Comparison of ENCODE assay signal across 22 mouse cellular contexts in genomic region chr2:128735089-128735488, GRCm38 (mm10). TPM values are rescaled to one million over a fixed set of nuclear protein-coding genes. Genes with fewer than 3 reads are reported as not detected.
DNase-seq lines count a peak whose midpoint lies in the region; ATAC-seq and TF ChIP-seq lines count a peak whose summit lies in the region.
"Had no signal": no experiment of that assay in that cellular context is flagged by ENCODE, and none has a peak within 500 bp of the region (broad histone marks: within the 10 kb centered on the region; RNA-seq: fewer than 3 reads in every experiment).

No protein-coding gene starts in this region.

- WGBS in embryonic facial prominence, embryonic 13.5 days, result 35% methylated on average over 3 of the region's 3 CpGs
- WGBS in embryonic facial prominence, embryonic 10.5 days, result 78% methylated on average over 3 of the region's 3 CpGs
- 27% methylated on average over 3 of the region's 3 CpGs for WGBS in lung, postnatal 0 days
- WGBS in kidney, adult 2 months, result 54% methylated on average over 3 of the region's 3 CpGs

- peaks cover 44% of the 10 kb centered on the region for H3K36me3 ChIP-seq in embryonic facial prominence, embryonic 13.5 days
- peaks cover 64% of the 10 kb centered on the region for H3K36me3 ChIP-seq in embryonic facial prominence, embryonic 10.5 days (replicated peaks)
- H3K36me3 ChIP-seq in lung, postnatal 0 days (ENCODE audit: insufficient read depth, low read length), result peaks cover 3% of the 10 kb centered on the region; the same call in 1 of the 2 replicates
- no peaks in the 10 kb centered on the region; the same call in 1 of the 2 replicates for H3K36me3 ChIP-seq in kidney, adult 2 months (ENCODE audit: control insufficient read depth, insufficient read depth, low read length)
- H3K36me3 ChIP-seq: G1E; hindbrain, embryonic 12.5 days; neural tube, embryonic 13.5 days had no signal

- no peak overlapping the region for H3K9ac ChIP-seq in embryonic facial prominence, embryonic 13.5 days
- H3K9ac ChIP-seq in lung, postnatal 0 days (replicated peaks; ENCODE audit: low read depth), result no peak overlapping the region
- H3K9ac ChIP-seq: hindbrain, embryonic 12.5 days; neural tube, embryonic 13.5 days had no signal

- no peak for TF ChIP-seq EP300 in lung, postnatal 0 days (IDR thresholded peaks at IDR 0.05)

- no peak overlapping the region for H3K4me3 ChIP-seq in embryonic facial prominence, embryonic 13.5 days
- H3K4me3 ChIP-seq in embryonic facial prominence, embryonic 10.5 days, result no peak overlapping the region
- H3K4me3 ChIP-seq in lung, postnatal 0 days (ENCODE audit: low read depth, low read length), result no peak overlapping the region
- H3K4me3 ChIP-seq in kidney, adult 2 months (ENCODE audit: insufficient read depth, low read depth, low read length), result no peak overlapping the region
- H3K4me3 ChIP-seq: gastrocnemius, adult 2 months; hindbrain, embryonic 12.5 days; megakaryocyte, embryonic 14.5 days; neural tube, embryonic 13.5 days had no signal

- no peak for TF ChIP-seq POLR2A in kidney, adult 2 months (IDR thresholded peaks at IDR 0.05; ENCODE audit: low read depth, low read length)

- TF ChIP-seq CTCF in lung, postnatal 0 days (IDR thresholded peaks at IDR 0.05), result no peak
- no peak for TF ChIP-seq CTCF in kidney, adult 2 months (conservative IDR thresholded peaks at IDR 0.05; ENCODE audit: insufficient read depth, insufficient read length, low read depth, low read length)

- H3K4me2 ChIP-seq in embryonic facial prominence, embryonic 13.5 days, result no peak overlapping the region
- no peak overlapping the region for H3K4me2 ChIP-seq in lung, postnatal 0 days (replicated peaks; ENCODE audit: low read depth, low read length)
- H3K4me2 ChIP-seq: hindbrain, embryonic 12.5 days; neural tube, embryonic 13.5 days had no signal

- H3K9me3 ChIP-seq in embryonic facial prominence, embryonic 13.5 days, result no peaks in the 10 kb centered on the region
- H3K9me3 ChIP-seq in embryonic facial prominence, embryonic 10.5 days, result no peaks in the 10 kb centered on the region
- no peaks in the 10 kb centered on the region for H3K9me3 ChIP-seq in lung, postnatal 0 days (ENCODE audit: low read length)
- H3K9me3 ChIP-seq: G1E; hindbrain, embryonic 12.5 days; megakaryocyte, embryonic 14.5 days; neural tube, embryonic 13.5 days had no signal

- H3K27me3 ChIP-seq in embryonic facial prominence, embryonic 13.5 days, result no peaks in the 10 kb centered on the region
- no peaks in the 10 kb centered on the region for H3K27me3 ChIP-seq in embryonic facial prominence, embryonic 10.5 days (replicated peaks; ENCODE audit: low read depth, poor library complexity, severe bottlenecking)
- no peaks in the 10 kb centered on the region for H3K27me3 ChIP-seq in lung, postnatal 0 days (replicated peaks; ENCODE audit: insufficient read depth, low read length)
- no peaks in the 10 kb centered on the region for H3K27me3 ChIP-seq in kidney, adult 2 months (replicated peaks; ENCODE audit: control insufficient read depth, insufficient read depth, low read length)
- H3K27me3 ChIP-seq: hindbrain, embryonic 12.5 days; neural tube, embryonic 13.5 days had no signal

- intact Hi-C loops in left cerebral cortex, postnatal 4 days (cut with DNase I), result no loop called here

- H3K4me1 ChIP-seq in embryonic facial prominence, embryonic 13.5 days, result peaks cover 43% of the 10 kb centered on the region
- H3K4me1 ChIP-seq in embryonic facial prominence, embryonic 10.5 days, result peaks cover 5% of the 10 kb centered on the region
- H3K4me1 ChIP-seq in lung, postnatal 0 days (ENCODE audit: insufficient read depth, low read depth, low read length), result peaks cover 4% of the 10 kb centered on the region; the same call in 1 of the 2 replicates
- no peaks in the 10 kb centered on the region for H3K4me1 ChIP-seq in kidney, adult 2 months (ENCODE audit: control insufficient read depth, insufficient read depth, low read length)
- H3K4me1 ChIP-seq: hindbrain, embryonic 12.5 days; megakaryocyte, embryonic 14.5 days; neural tube, embryonic 13.5 days had no signal

- ATAC-seq in embryonic facial prominence, embryonic 13.5 days (ENCODE audit: insufficient number of reproducible peaks, insufficient read depth, low FRiP score, low TSS enrichment, low read depth), result no peak
- peak; percentile 44; the same call in 1 of the 2 replicates for ATAC-seq in lung, postnatal 0 days
- ATAC-seq: intestine, embryonic 16.5 days had no signal

- H3K27ac ChIP-seq in embryonic facial prominence, embryonic 13.5 days, result peak overlapping the region; percentile 49
- no peak overlapping the region for H3K27ac ChIP-seq in embryonic facial prominence, embryonic 10.5 days (replicated peaks)
- no peak overlapping the region for H3K27ac ChIP-seq in lung, postnatal 0 days (ENCODE audit: low read length)
- H3K27ac ChIP-seq in kidney, adult 2 months (ENCODE audit: insufficient read depth, low read depth, low read length), result no peak overlapping the region
- H3K27ac ChIP-seq: gastrocnemius, adult 2 months; hindbrain, embryonic 12.5 days; neural tube, embryonic 13.5 days had no signal

- no peak for DNase-seq in embryonic facial prominence, embryonic 10.5 days (ENCODE audit: low spot score)
- peak; percentile 53 for DNase-seq in left cerebral cortex, postnatal 4 days
- no peak for DNase-seq in left cerebral cortex, adult 18-20 months (ENCODE audit: low spot score in 2 of 2)
- DNase-seq in Muller cell, postnatal 12 days (ENCODE audit: inconsistent ontology term), result peak; percentile 31
- DNase-seq in lung, postnatal 0 days (ENCODE audit: low spot score), result peak; percentile 44
- DNase-seq in kidney, adult 2 months, result no peak
- DNase-seq in layer of hippocampus, postnatal 36 days, result no peak
- DNase-seq: adrenal gland, adult 2 months; cerebellum, adult 9-11 months; gastrocnemius, adult 2 months; heart, postnatal 14 days; liver; midbrain, embryonic 14.5 days; retina, postnatal 1 day; thymus, adult 2 months had no signal

RNA-seq across cellular contexts. Expression of gene Mertk, which starts 36.3 kb away (rescaled TPM):
- polyA plus RNA-seq in embryonic facial prominence, embryonic 13.5 days (2015; fragmentation: Nextera tagmentation; extraction: Ambion mirVana), result 12.1 and 15.4 TPM in 2 replicates
- polyA plus RNA-seq in embryonic facial prominence, embryonic 10.5 days (2016; fragmentation: Nextera tagmentation; extraction: Ambion mirVana), result 9.3 and 12.2 TPM in 2 replicates
- total RNA-seq in left cerebral cortex, postnatal 4 days (2021), result 1 to 10 TPM; 3.8 to 4.0 TPM
- total RNA-seq in left cerebral cortex, adult 18-20 months (2021), result 10 to 100 TPM; 23.2 to 26.4 TPM
- polyA plus RNA-seq in lung, postnatal 0 days (2015; fragmentation: Nextera tagmentation; extraction: Ambion mirVana), result 8.3 and 10.4 TPM in 2 replicates
- 12.4 and 13.3 TPM in 2 replicates for polyA plus RNA-seq in kidney, adult 2 months (2012; rRNA removed)
- 10 to 100 TPM; 26.2 to 44.1 TPM for total RNA-seq in layer of hippocampus, postnatal 36 days (2021)
- total RNA-seq: granulocyte monocyte progenitor cell, adult 5-6 weeks had no signal
- polyA plus RNA-seq: G1E had no signal

RNA-seq across cellular contexts. Expression of gene Anapc1, which starts 47.9 kb away (rescaled TPM):
- polyA plus RNA-seq in embryonic facial prominence, embryonic 13.5 days (2015; fragmentation: Nextera tagmentation; extraction: Ambion mirVana), result 65.4 and 72.5 TPM in 2 replicates
- 83.1 and 93.4 TPM in 2 replicates for polyA plus RNA-seq in embryonic facial prominence, embryonic 10.5 days (2016; fragmentation: Nextera tagmentation; extraction: Ambion mirVana)
- 100 to 1,000 TPM in 1 of 2 experiments, 10 to 100 TPM in 1; 94.2 to 102 TPM for total RNA-seq in left cerebral cortex, postnatal 4 days (2021)
- total RNA-seq in left cerebral cortex, adult 18-20 months (2021), result 10 to 100 TPM; 54.6 to 57.0 TPM
- polyA plus RNA-seq in lung, postnatal 0 days (2015; fragmentation: Nextera tagmentation; extraction: Ambion mirVana), result 15.9 and 20.4 TPM in 2 replicates
- 32.2 and 40.6 TPM in 2 replicates for polyA plus RNA-seq in kidney, adult 2 months (2012; rRNA removed)
- 10 to 100 TPM; 63.0 to 71.0 TPM for total RNA-seq in layer of hippocampus, postnatal 36 days (2021)

Comparison
In these comparisons a context has a peak if more than half of its experiments do, and no peak if none do; other contexts are left out.
1. DNase-seq: peak in left cerebral cortex, postnatal 4 days (single experiment), Muller cell, postnatal 12 days (single experiment) and lung, postnatal 0 days (single experiment); none in embryonic facial prominence, embryonic 10.5 days (single experiment), left cerebral cortex, adult 18-20 months (0 of 2), kidney, adult 2 months (single experiment) and layer of hippocampus, postnatal 36 days (0 of 2).